Mouse (Mus musculus): Measurements from ENCODE around the gene Slc25a16.

GRCm38 (mm10) chr10:62906336-62906735 lies 14.1 kb upstream of the Slc25a16 start:
- TF ChIP-seq CTCF (IDR thresholded peaks at IDR 0.05; ENCODE audit: extremely low read depth, insufficient read depth, insufficient read length, insufficient replicate concordance) (no peak), POLR2A (IDR thresholded peaks at IDR 0.05; ENCODE audit: low read depth, low read length) (no peak)
